Mouse (Mus musculus): Measurements from ENCODE around the gene Itga7. TPM values are rescaled to one million over a fixed set of nuclear protein-coding genes. Genes with fewer than 3 reads are reported as not detected.

Gene Itga7
- polyA plus RNA-seq, 1 experiment from 2014 or later, result 5.2 TPM

Other genes starting within 250 kb of the Itga7 start
- 68.9 and 75.1 TPM in 2 replicates for gene Rab5b, start 237.6 kb upstream of the Itga7 start, polyA plus RNA-seq (2015; fragmentation: Nextera tagmentation; extraction: Ambion mirVana)
- 1.3 and 1.9 TPM in 2 replicates for gene Pmel, start 229.6 kb upstream of the Itga7 start, polyA plus RNA-seq (2015; fragmentation: Nextera tagmentation; extraction: Ambion mirVana)
- 79.8 and 89.1 TPM in 2 replicates for gene Cdk2, start 228.8 kb upstream of the Itga7 start, polyA plus RNA-seq (2015; fragmentation: Nextera tagmentation; extraction: Ambion mirVana)
- 15.9 and 18.0 TPM in 2 replicates for gene Dgka, start 189.0 kb upstream of the Itga7 start, polyA plus RNA-seq (2015; fragmentation: Nextera tagmentation; extraction: Ambion mirVana)
- 36.1 TPM in 2 replicates for gene Pym1, start 185.9 kb upstream of the Itga7 start, polyA plus RNA-seq (2015; fragmentation: Nextera tagmentation; extraction: Ambion mirVana)
- gene Mmp19, start 142.9 kb upstream of the Itga7 start, polyA plus RNA-seq (2015; fragmentation: Nextera tagmentation; extraction: Ambion mirVana), result 1.2 and 2.0 TPM in 2 replicates
- 49.8 and 50.6 TPM in 2 replicates for gene Dnajc14, start 129.8 kb upstream of the Itga7 start, polyA plus RNA-seq (2015; fragmentation: Nextera tagmentation; extraction: Ambion mirVana)
- 15.4 and 16.3 TPM in 2 replicates for gene Tmem198b, start 129.4 kb upstream of the Itga7 start, polyA plus RNA-seq (2015; fragmentation: Nextera tagmentation; extraction: Ambion mirVana)
- 187 and 207 TPM in 2 replicates for gene Sarnp, start 116.5 kb upstream of the Itga7 start, polyA plus RNA-seq (2015; fragmentation: Nextera tagmentation; extraction: Ambion mirVana)
- 92.8 and 95.7 TPM in 2 replicates for gene Ormdl2, start 112.2 kb upstream of the Itga7 start, polyA plus RNA-seq (2015; fragmentation: Nextera tagmentation; extraction: Ambion mirVana)
- 4.4 and 4.7 TPM in 2 replicates for gene Gdf11, start 42.1 kb upstream of the Itga7 start, polyA plus RNA-seq (2015; fragmentation: Nextera tagmentation; extraction: Ambion mirVana)
- gene Cd63, start 32.8 kb upstream of the Itga7 start, polyA plus RNA-seq (2015; fragmentation: Nextera tagmentation; extraction: Ambion mirVana), result 693 and 758 TPM in 2 replicates
- gene Rdh5, start 10.9 kb upstream of the Itga7 start, polyA plus RNA-seq (2015; fragmentation: Nextera tagmentation; extraction: Ambion mirVana), result 12.9 and 15.0 TPM in 2 replicates
- 190 and 208 TPM in 2 replicates for gene Bloc1s1, start 9.8 kb upstream of the Itga7 start, polyA plus RNA-seq (2015; fragmentation: Nextera tagmentation; extraction: Ambion mirVana)
- 2.2 and 2.8 TPM in 2 replicates for gene Mettl7b, start 27.2 kb downstream of the Itga7 start, polyA plus RNA-seq (2015; fragmentation: Nextera tagmentation; extraction: Ambion mirVana)
- not detected in 2 replicates for gene Olfr9, start 55.6 kb downstream of the Itga7 start, polyA plus RNA-seq (2015; fragmentation: Nextera tagmentation; extraction: Ambion mirVana)
- gene Olfr763, start 77.0 kb downstream of the Itga7 start, polyA plus RNA-seq (2015; fragmentation: Nextera tagmentation; extraction: Ambion mirVana), result not detected in 2 replicates
- not detected in 2 replicates for gene Olfr764-ps1, start 106.1 kb downstream of the Itga7 start, polyA plus RNA-seq (2015; fragmentation: Nextera tagmentation; extraction: Ambion mirVana)
- gene Olfr765, start 116.2 kb downstream of the Itga7 start, polyA plus RNA-seq (2015; fragmentation: Nextera tagmentation; extraction: Ambion mirVana), result not detected in 2 replicates
- gene Olfr766-ps1, start 135.2 kb downstream of the Itga7 start, polyA plus RNA-seq (2015; fragmentation: Nextera tagmentation; extraction: Ambion mirVana), result not detected in 2 replicates
- not detected in 2 replicates for gene Olfr767, start 149.1 kb downstream of the Itga7 start, polyA plus RNA-seq (2015; fragmentation: Nextera tagmentation; extraction: Ambion mirVana)
- not detected in 2 replicates for gene Olfr768, start 165.6 kb downstream of the Itga7 start, polyA plus RNA-seq (2015; fragmentation: Nextera tagmentation; extraction: Ambion mirVana)
- not detected in 2 replicates for gene Olfr769, start 184.0 kb downstream of the Itga7 start, polyA plus RNA-seq (2015; fragmentation: Nextera tagmentation; extraction: Ambion mirVana)
- not detected in 2 replicates for gene Olfr770, start 205.2 kb downstream of the Itga7 start, polyA plus RNA-seq (2015; fragmentation: Nextera tagmentation; extraction: Ambion mirVana)
- not detected in 2 replicates for gene Olfr771, start 230.9 kb downstream of the Itga7 start, polyA plus RNA-seq (2015; fragmentation: Nextera tagmentation; extraction: Ambion mirVana)
- gene Olfr772, start 244.1 kb downstream of the Itga7 start, polyA plus RNA-seq (2015; fragmentation: Nextera tagmentation; extraction: Ambion mirVana), result not detected in 2 replicates